Mouse (Mus musculus): Measurements from ENCODE around the gene Vps37b. TPM values are rescaled to one million over a fixed set of nuclear protein-coding genes. Genes with fewer than 3 reads are reported as not detected.

Gene Vps37b
- polyA plus RNA-seq, 2 experiments = 8.8 to 11.5 TPM

DNA sequence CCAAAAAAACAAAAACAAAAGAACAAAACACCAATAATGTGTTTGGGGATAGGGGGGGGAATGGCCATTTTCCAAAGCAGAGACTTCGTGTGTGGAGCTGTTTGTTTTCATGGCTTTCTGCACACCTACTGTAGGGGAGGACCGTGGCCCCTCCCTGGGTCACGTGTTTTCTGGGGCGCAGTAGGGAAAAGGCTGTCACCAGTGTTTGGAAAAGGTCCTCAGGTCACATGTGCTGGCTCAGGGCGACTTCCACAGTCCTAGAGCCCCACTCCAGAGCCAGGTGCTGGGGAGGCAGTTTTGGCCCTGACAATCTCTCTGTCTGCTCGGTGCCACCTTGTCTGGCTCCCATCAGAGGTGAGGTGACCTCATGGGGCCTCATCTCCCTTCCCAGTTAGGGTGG lies 36.7 kb downstream of the Vps37b start:
- Histone ChIP-seq H3K4me1 (replicated peaks; ENCODE audit: control insufficient read depth in 2 of 2, insufficient read depth in 2 of 2, low read length in 1 of 2) (no peaks in the 10 kb centered on the region), H3K4me2 (ENCODE audit: low read depth) (no peak overlapping the region), H3K9me3 (ENCODE audit: control insufficient read depth, low read length) (no peaks in the 10 kb centered on the region), H3K4me3 (ENCODE audit: insufficient read depth in 1 of 2, low read depth in 2 of 2, low read length in 2 of 2) (no peak overlapping the region), H3K27ac (no peak overlapping the region), H3K9ac (replicated peaks) (no peak overlapping the region), H3K36me3 (replicated peaks; ENCODE audit: control insufficient read depth, insufficient read depth, low read depth) (no peaks in the 10 kb centered on the region), H3K27me3 (ENCODE audit: control insufficient read depth, insufficient read depth, low read length) (no peaks in the 10 kb centered on the region)
- 67% methylated on average over 6 of the region's 6 CpGs for WGBS (ENCODE audit: insufficient replicate concordance)
- DNase-seq (ENCODE audit: low read depth in 3 of 3, low spot score in 3 of 3) (no peak), ATAC-seq (ENCODE audit: insufficient read depth) (no peak)
- TF ChIP-seq EP300 (IDR thresholded peaks at IDR 0.05; ENCODE audit: low read depth) = no peak
- no peak for TF ChIP-seq CTCF (IDR thresholded peaks at IDR 0.05; ENCODE audit: low read depth)

DNA sequence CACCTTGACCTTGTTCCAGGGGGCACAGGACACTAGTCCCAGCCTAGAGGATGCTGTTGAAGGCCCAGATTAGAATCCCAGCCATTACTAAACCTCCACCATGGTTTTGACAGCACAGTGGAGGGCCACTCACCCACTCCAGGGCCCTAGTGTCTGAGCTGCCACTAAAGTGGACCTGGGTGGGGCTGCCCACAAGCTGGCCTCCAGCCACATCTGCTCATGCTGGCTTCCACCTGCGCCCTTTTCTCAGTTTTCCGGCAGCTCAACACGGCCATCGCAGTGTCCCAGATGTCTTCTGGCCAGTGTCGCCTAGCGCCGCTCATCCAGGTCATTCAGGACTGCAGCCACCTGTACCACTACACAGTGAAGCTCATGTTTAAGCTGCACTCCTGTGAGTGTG lies 37.6 kb downstream of the Vps37b start:
- 90% methylated on average over 7 of the region's 7 CpGs for WGBS (ENCODE audit: insufficient replicate concordance)
- TF ChIP-seq EP300 (IDR thresholded peaks at IDR 0.05; ENCODE audit: low read depth) (no peak), CTCF (IDR thresholded peaks at IDR 0.05; ENCODE audit: low read depth) (no peak)
- Histone ChIP-seq H3K27ac (no peak overlapping the region), H3K4me3 (ENCODE audit: insufficient read depth in 1 of 2, low read depth in 2 of 2, low read length in 2 of 2) (no peak overlapping the region), H3K27me3 (ENCODE audit: control insufficient read depth, insufficient read depth, low read length) (no peaks in the 10 kb centered on the region), H3K36me3 (replicated peaks; ENCODE audit: control insufficient read depth, insufficient read depth, low read depth) (no peaks in the 10 kb centered on the region), H3K9me3 (ENCODE audit: control insufficient read depth, low read length) (no peaks in the 10 kb centered on the region), H3K4me2 (ENCODE audit: low read depth) (no peak overlapping the region), H3K9ac (replicated peaks) (no peak overlapping the region), H3K4me1 (replicated peaks; ENCODE audit: control insufficient read depth in 2 of 2, insufficient read depth in 2 of 2, low read length in 1 of 2) (no peaks in the 10 kb centered on the region)
- no peak for ATAC-seq (ENCODE audit: insufficient read depth)
- DNase-seq (ENCODE audit: low read depth in 3 of 3, low spot score in 3 of 3) = no peak

DNA sequence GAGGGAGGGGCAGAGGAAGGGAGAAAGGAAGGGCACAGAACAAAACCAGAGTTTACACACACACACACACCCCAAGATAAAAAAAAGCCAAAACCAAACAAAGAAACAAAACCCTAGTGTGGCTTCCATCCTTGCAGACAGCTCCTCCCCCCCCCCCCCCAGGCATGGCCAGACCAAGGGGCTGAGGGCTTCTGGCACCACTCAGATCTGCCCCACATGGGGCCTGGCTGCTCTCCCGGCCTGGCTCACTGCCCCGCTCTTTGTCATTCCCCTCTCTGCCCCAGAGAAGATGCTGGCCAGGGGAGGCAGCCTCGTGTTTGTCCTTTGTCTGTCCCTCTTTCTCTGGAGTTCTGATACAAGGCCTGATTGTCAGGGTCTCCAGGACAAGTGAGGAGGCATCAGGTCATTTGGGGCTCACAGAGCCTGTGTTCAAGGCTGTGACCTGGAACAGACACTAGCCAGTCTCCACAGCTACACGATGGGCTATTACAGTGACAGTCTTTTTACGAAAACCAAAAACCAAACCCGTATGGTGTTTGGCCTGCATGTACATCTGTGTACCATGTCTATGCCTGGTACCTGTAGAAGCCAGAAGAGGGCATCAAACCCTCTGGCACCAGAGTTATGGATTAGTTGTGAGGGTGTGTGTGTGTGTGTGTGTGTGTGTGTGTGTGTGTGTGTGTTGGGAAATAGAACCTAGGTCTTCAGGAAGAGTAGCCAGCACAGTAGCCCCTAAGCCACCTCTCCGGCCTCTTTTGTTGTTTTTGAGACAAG lies 38.6 kb downstream of the Vps37b start:
- Histone ChIP-seq H3K4me1 (replicated peaks; ENCODE audit: control insufficient read depth in 2 of 2, insufficient read depth in 2 of 2, low read length in 1 of 2) (no peaks in the 10 kb centered on the region), H3K4me3 (ENCODE audit: insufficient read depth in 1 of 2, low read depth in 2 of 2, low read length in 2 of 2) (no peak overlapping the region), H3K27me3 (ENCODE audit: control insufficient read depth, insufficient read depth, low read length) (no peaks in the 10 kb centered on the region), H3K9me3 (ENCODE audit: control insufficient read depth, low read length) (no peaks in the 10 kb centered on the region), H3K9ac (replicated peaks) (no peak overlapping the region), H3K4me2 (ENCODE audit: low read depth) (no peak overlapping the region), H3K36me3 (replicated peaks; ENCODE audit: control insufficient read depth, insufficient read depth, low read depth) (no peaks in the 10 kb centered on the region), H3K27ac (no peak overlapping the region)
- TF ChIP-seq CTCF (IDR thresholded peaks at IDR 0.05; ENCODE audit: low read depth) = no peak
- TF ChIP-seq EP300 (IDR thresholded peaks at IDR 0.05; ENCODE audit: low read depth) = no peak
- no peak for ATAC-seq (ENCODE audit: insufficient read depth)
- DNase-seq (ENCODE audit: low read depth in 3 of 3, low spot score in 3 of 3) = no peak
- 67% methylated on average over 7 of the region's 7 CpGs for WGBS (ENCODE audit: insufficient replicate concordance)

- ATAC-seq (ENCODE audit: insufficient read depth) = no peak
- H3K4me3 ChIP-seq (ENCODE audit: insufficient read depth in 1 of 2, low read depth in 2 of 2, low read length in 2 of 2) = no peak overlapping the region
- H3K36me3 ChIP-seq (replicated peaks; ENCODE audit: control insufficient read depth, insufficient read depth, low read depth) = no peaks in the 10 kb centered on the region
- no peaks in the 10 kb centered on the region for H3K27me3 ChIP-seq (ENCODE audit: control insufficient read depth, insufficient read depth, low read length)
- DNase-seq (ENCODE audit: low read depth in 3 of 3, low spot score in 3 of 3) = peak; percentile 38 to 52 (median 44)
- no peaks in the 10 kb centered on the region for H3K4me1 ChIP-seq (replicated peaks; ENCODE audit: control insufficient read depth in 2 of 2, insufficient read depth in 2 of 2, low read length in 1 of 2)
- no peak overlapping the region for H3K4me2 ChIP-seq (ENCODE audit: low read depth)
- WGBS (ENCODE audit: insufficient replicate concordance) = 23% methylated on average over 5 of the region's 5 CpGs
- TF ChIP-seq EP300 (IDR thresholded peaks at IDR 0.05; ENCODE audit: low read depth) (no peak), CTCF (IDR thresholded peaks at IDR 0.05; ENCODE audit: low read depth) (peak; percentile 93)
- H3K9me3 ChIP-seq (ENCODE audit: control insufficient read depth, low read length) = no peaks in the 10 kb centered on the region
- no peak overlapping the region for H3K9ac ChIP-seq (replicated peaks)
- H3K27ac ChIP-seq = no peak overlapping the region
These were observed 39.3 kb downstream of the Vps37b start for GRCm38 (mm10) chr5:123992794-123993193.

- Histone ChIP-seq H3K4me1 (replicated peaks; ENCODE audit: control insufficient read depth in 2 of 2, insufficient read depth in 2 of 2, low read length in 1 of 2) (no peaks in the 10 kb centered on the region), H3K4me2 (ENCODE audit: low read depth) (no peak overlapping the region), H3K9ac (replicated peaks) (no peak overlapping the region), H3K36me3 (replicated peaks; ENCODE audit: control insufficient read depth, insufficient read depth, low read depth) (no peaks in the 10 kb centered on the region), H3K27me3 (ENCODE audit: control insufficient read depth, insufficient read depth, low read length) (no peaks in the 10 kb centered on the region), H3K4me3 (ENCODE audit: insufficient read depth in 1 of 2, low read depth in 2 of 2, low read length in 2 of 2) (no peak overlapping the region), H3K9me3 (ENCODE audit: control insufficient read depth, low read length) (no peaks in the 10 kb centered on the region), H3K27ac (no peak overlapping the region)
- ATAC-seq (ENCODE audit: insufficient read depth) (no peak), DNase-seq (ENCODE audit: low read depth in 3 of 3, low spot score in 3 of 3) (no peak)
- TF ChIP-seq EP300 (IDR thresholded peaks at IDR 0.05; ENCODE audit: low read depth) (no peak), CTCF (IDR thresholded peaks at IDR 0.05; ENCODE audit: low read depth) (no peak)
- WGBS (ENCODE audit: insufficient replicate concordance) = 60% methylated on average over 10 of the region's 10 CpGs
These were observed 39.9 kb downstream of the Vps37b start for GRCm38 (mm10) chr5:123992193-123992637.
